Mouse (Mus musculus): ENCODE measurements around the gene Fam98b. TPM values are rescaled to one million over a fixed set of nuclear protein-coding genes. Genes with fewer than 3 reads are reported as not detected.

Fam98b gene
- polyA plus RNA-seq, 1 experiment from 2014 or later = 6.6 TPM

DNA sequence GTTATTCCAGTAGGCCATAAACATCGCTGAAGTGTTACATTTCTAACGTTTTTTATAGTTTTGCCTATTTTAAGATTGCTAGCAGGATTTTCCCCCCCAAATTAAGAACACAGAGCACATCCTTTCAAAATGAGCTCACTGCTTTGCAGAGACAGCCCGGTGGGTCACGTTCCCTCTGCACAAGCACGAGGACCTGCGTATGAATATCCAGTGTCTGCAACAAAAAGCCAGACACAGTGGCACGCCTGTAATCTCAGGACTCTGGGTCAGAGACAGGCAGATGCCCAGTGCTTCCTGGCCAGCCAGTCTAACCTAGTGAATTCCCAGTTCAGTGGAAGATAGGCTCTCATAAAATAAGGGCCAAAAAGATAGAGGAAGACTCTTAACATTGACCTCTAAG is 19.3 kb upstream of the Fam98b start:
- 74% methylated on average over 7 of the region's 7 CpGs for WGBS
- H3K9me3 ChIP-seq (replicated peaks) = no peaks in the 10 kb centered on the region
- H3K27me3 ChIP-seq (replicated peaks) = peaks cover 9% of the 10 kb centered on the region
- no peak overlapping the region for H3K4me2 ChIP-seq
- H3K27ac ChIP-seq (ENCODE audit: poor library complexity, severe bottlenecking) = no peak overlapping the region
- no peak for ATAC-seq (ENCODE audit: insufficient number of reproducible peaks, low FRiP score)
- no peak overlapping the region for H3K9ac ChIP-seq
- no peaks in the 10 kb centered on the region for H3K36me3 ChIP-seq
- H3K4me1 ChIP-seq (replicated peaks) = no peaks in the 10 kb centered on the region
- no peak overlapping the region for H3K4me3 ChIP-seq

DNA sequence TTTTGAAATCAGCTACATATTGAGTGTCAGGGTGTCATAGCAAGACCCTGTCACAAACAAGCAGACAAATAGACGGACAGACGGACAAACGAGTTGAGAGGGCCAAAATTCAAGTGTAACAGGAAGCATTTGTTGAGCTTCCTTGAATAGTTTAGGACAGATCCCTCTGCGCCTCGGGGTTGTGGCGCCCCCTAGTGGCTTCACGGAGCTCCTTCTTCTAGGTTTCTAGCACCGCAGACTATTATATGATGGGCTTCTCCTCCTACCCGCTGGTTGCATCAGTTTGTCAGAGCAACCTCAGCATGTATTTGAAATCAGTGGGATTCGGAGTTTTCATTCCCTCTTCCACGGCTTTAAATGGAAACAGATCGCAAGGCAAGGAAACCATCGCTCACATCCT is 18.3 kb upstream of the Fam98b start:
- WGBS = 6% methylated on average over 13 of the region's 13 CpGs
- H3K27ac ChIP-seq (ENCODE audit: poor library complexity, severe bottlenecking) = no peak overlapping the region
- peaks cover 10% of the 10 kb centered on the region for H3K27me3 ChIP-seq (replicated peaks)
- no peak for ATAC-seq (ENCODE audit: insufficient number of reproducible peaks, low FRiP score)
- no peak overlapping the region for H3K4me3 ChIP-seq
- no peaks in the 10 kb centered on the region for H3K4me1 ChIP-seq (replicated peaks)
- H3K9me3 ChIP-seq (replicated peaks) = no peaks in the 10 kb centered on the region
- H3K36me3 ChIP-seq = no peaks in the 10 kb centered on the region
- H3K9ac ChIP-seq = no peak overlapping the region
- no peak overlapping the region for H3K4me2 ChIP-seq

DNA sequence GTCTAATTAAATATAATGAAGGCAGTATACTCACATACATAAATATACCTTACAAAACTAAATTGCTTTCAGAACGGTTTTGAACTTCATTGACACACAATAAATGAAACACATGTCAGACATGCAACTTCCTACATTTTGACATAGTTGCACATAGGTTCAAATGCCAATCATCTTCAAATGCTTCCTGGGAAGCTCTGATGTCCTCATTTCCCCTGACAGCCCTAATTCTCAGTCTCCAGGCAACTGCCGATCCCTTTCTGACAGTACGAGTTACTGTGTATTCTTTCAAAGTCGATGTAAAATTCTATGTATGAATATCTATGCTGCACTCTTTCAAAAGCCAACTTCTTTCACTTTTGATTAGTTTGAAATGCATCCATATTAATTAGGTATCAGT is 7.6 kb upstream of the Fam98b start:
- ATAC-seq (ENCODE audit: insufficient number of reproducible peaks, low FRiP score) = no peak
- no peak overlapping the region for H3K9ac ChIP-seq
- no peak overlapping the region for H3K4me3 ChIP-seq
- H3K27ac ChIP-seq (ENCODE audit: poor library complexity, severe bottlenecking) = no peak overlapping the region
- 81% methylated on average over 4 of the region's 4 CpGs for WGBS
- H3K36me3 ChIP-seq = no peaks in the 10 kb centered on the region
- H3K27me3 ChIP-seq (replicated peaks) = peaks cover 13% of the 10 kb centered on the region
- no peaks in the 10 kb centered on the region for H3K9me3 ChIP-seq (replicated peaks)
- H3K4me2 ChIP-seq = no peak overlapping the region
- H3K4me1 ChIP-seq (replicated peaks) = no peaks in the 10 kb centered on the region

DNA sequence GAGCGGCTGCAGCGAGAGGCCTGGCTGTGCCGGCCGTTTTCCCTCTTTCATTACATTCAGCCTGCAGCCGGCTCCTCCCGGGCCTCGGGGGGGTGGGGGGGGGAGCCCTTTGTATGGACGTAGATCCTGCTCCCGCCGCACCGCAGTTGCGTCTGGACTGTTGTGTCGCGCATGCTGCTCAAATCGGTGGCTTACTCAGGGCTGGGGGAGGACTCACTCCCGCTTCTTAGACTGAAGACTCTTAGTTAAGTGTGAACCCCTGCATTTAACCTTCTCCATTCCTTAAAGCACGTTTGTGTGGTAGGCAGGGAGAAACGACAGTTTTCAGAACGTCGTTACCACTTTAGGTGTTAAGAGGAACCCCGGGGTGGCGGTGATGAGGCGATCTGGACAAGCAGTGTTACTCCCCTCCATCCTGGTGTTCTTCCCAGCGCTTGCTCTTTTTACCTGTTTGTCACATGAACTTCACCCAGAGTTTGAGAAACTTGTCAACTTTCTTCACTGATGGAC is 517 bp downstream of the Fam98b start:
- Histone ChIP-seq H3K4me3 (peak overlapping the region; percentile 91), H3K9ac (peak overlapping the region; percentile 89), H3K9me3 (replicated peaks) (no peaks in the 10 kb centered on the region), H3K4me1 (replicated peaks) (peaks cover 6% of the 10 kb centered on the region), H3K4me2 (peak overlapping the region; percentile 86), H3K36me3 (no peaks in the 10 kb centered on the region), H3K27me3 (replicated peaks) (peaks cover 3% of the 10 kb centered on the region; the same call in 1 of the 2 replicates), H3K27ac (ENCODE audit: poor library complexity, severe bottlenecking) (peak overlapping the region; percentile 74)
- 0% methylated on average over 24 of the region's 24 CpGs for WGBS
- ATAC-seq (ENCODE audit: insufficient number of reproducible peaks, low FRiP score) = peak; percentile 68

DNA sequence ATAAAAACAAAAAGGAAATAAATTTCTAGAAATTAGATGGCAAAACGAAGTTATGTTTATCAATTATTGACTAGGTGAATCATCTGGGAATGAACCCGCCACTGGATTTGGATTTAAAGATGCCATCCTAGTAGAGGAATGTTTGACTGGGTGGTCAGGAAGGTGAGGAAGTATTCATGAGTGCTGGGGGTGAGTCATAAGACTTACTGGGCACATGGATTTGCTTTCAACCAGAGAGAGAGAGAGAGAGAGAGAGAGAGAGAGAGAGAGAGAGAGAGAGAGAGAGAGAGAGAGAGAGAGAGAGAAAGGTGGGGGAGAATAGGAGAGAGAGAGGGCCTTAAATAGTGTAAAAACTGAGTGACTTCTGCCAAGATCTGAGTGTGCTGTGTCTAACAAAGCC is 5.9 kb downstream of the Fam98b start:
- no peak overlapping the region for H3K4me2 ChIP-seq
- 0 out of 2 replicates have a peak, but pooled peaks cover 3% of the 10 kb centered on the region for H3K36me3 ChIP-seq
- H3K4me3 ChIP-seq = no peak overlapping the region
- H3K27me3 ChIP-seq (replicated peaks) = no peaks in the 10 kb centered on the region
- H3K4me1 ChIP-seq (replicated peaks) = peaks cover 4% of the 10 kb centered on the region
- H3K9ac ChIP-seq = no peak overlapping the region
- no peak for ATAC-seq (ENCODE audit: insufficient number of reproducible peaks, low FRiP score)
- 80% methylated on average over 2 of the region's 2 CpGs for WGBS
- H3K9me3 ChIP-seq (replicated peaks) = no peaks in the 10 kb centered on the region
- H3K27ac ChIP-seq (ENCODE audit: poor library complexity, severe bottlenecking) = no peak overlapping the region

DNA sequence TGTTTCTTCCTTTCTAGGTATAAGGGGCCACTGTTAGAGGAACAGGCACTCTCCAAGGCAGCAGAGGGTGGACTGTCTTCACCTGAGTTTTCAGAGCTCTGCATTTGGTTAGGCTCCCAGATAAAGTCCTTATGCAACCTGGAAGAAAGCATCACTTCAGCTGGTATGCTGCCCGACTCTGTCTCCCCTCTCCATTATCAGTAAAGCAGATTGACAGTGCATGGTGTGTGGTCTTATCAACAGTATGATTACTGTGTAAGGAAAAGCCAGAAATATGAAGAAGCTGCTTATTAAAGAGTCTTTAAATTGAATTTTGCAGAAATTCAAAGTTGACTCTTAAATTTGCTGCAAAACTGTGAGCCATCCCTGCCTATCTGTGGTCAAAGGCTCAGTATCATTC is 8.1 kb downstream of the Fam98b start:
- no peak overlapping the region for H3K9ac ChIP-seq
- H3K27ac ChIP-seq (ENCODE audit: poor library complexity, severe bottlenecking) = no peak overlapping the region
- H3K36me3 ChIP-seq = peaks cover 12% of the 10 kb centered on the region
- ATAC-seq (ENCODE audit: insufficient number of reproducible peaks, low FRiP score) = no peak
- no peak overlapping the region for H3K4me3 ChIP-seq
- no peaks in the 10 kb centered on the region for H3K4me1 ChIP-seq (replicated peaks)
- no peaks in the 10 kb centered on the region for H3K9me3 ChIP-seq (replicated peaks)
- 32% methylated on average over 1 of the region's 1 CpGs for WGBS
- no peak overlapping the region for H3K4me2 ChIP-seq
- no peaks in the 10 kb centered on the region for H3K27me3 ChIP-seq (replicated peaks)

DNA sequence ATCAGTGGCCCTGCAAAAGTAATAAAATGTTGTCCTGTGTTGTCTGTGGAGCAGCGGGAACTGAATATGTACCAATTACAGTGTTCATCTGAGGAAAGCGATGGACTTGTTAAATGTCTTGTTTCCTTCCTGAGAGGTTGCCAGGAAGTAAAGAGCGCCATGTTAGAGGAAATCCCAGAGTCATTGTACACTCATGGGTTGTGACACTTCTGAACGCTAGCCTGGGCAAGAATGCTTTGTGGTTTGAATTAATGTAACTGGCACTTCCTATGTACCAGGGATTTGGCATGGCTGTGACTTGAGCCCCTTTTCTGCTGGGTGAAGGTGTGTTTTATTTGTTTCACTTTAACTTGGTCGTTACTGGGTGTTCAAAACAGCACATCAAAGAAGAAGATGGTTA is 12.6 kb downstream of the Fam98b start:
- H3K36me3 ChIP-seq = peaks cover 30% of the 10 kb centered on the region
- no peaks in the 10 kb centered on the region for H3K27me3 ChIP-seq (replicated peaks)
- no peak overlapping the region for H3K9ac ChIP-seq
- ATAC-seq (ENCODE audit: insufficient number of reproducible peaks, low FRiP score) = no peak
- no peaks in the 10 kb centered on the region for H3K4me1 ChIP-seq (replicated peaks)
- H3K4me3 ChIP-seq = no peak overlapping the region
- H3K4me2 ChIP-seq = no peak overlapping the region
- H3K9me3 ChIP-seq (replicated peaks) = no peaks in the 10 kb centered on the region
- H3K27ac ChIP-seq (ENCODE audit: poor library complexity, severe bottlenecking) = no peak overlapping the region
- WGBS = 86% methylated on average over 5 of the region's 5 CpGs

DNA sequence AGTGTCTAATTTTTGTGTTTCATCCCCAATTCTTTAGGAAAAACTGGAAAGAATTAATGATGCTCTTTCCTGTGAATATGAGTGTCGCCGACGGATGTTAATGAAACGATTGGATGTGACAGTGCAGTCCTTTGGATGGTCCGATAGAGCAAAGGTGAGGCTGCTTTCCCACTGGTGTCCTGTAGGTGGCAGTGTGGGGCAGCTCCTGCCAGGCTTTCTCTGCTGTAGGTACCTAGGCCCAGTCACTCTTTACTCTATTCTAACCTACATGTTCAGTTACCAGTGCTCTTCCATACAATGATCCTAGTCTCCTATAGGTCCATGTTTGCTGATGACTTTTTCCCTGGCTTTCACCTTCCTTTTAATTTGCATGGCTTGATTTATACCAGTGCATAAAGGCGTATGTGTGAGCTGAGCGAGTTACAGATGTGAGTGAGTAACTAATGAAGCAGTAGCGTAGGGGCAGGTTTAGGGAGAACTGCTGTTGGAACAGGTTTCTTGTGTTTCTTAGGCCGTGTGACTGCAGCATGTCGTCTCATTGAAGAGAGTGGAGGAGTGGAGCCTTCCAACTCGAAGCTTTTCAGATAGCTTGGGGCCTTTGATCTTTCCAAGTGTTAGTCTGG is 14.4 kb downstream of the Fam98b start:
- Histone ChIP-seq H3K27ac (ENCODE audit: poor library complexity, severe bottlenecking) (no peak overlapping the region), H3K4me3 (no peak overlapping the region), H3K4me1 (replicated peaks) (no peaks in the 10 kb centered on the region), H3K9ac (no peak overlapping the region), H3K36me3 (peaks cover 44% of the 10 kb centered on the region), H3K27me3 (replicated peaks) (no peaks in the 10 kb centered on the region), H3K9me3 (replicated peaks) (no peaks in the 10 kb centered on the region), H3K4me2 (no peak overlapping the region)
- WGBS = 65% methylated on average over 11 of the region's 11 CpGs
- ATAC-seq (ENCODE audit: insufficient number of reproducible peaks, low FRiP score) = no peak

DNA sequence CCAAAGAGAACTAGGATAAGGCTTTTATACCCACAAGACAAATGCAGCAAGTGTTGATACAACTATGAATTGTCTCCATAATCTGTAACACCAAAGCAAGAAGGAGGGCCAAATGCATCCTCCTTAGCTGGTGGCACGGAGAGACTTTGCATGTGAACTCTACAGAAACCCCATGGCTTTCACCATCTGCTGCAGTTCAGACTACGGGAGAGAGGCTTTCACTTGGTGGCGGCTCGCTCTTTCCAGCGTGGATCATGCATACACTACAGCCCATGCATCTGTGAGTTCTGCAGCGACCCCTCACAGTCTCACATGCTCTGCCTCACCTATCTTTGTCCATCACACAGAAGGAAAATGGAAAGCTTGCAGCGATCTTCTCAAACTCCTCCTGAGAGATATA is 38.8 kb downstream of the Fam98b start:
- H3K36me3 ChIP-seq = no peaks in the 10 kb centered on the region
- H3K27ac ChIP-seq (ENCODE audit: poor library complexity, severe bottlenecking) = no peak overlapping the region
- 85% methylated on average over 7 of the region's 7 CpGs for WGBS
- 0 out of 2 replicates have a peak, but pooled peaks cover 4% of the 10 kb centered on the region for H3K27me3 ChIP-seq (replicated peaks)
- ATAC-seq (ENCODE audit: insufficient number of reproducible peaks, low FRiP score) = no peak
- no peak overlapping the region for H3K4me2 ChIP-seq
- no peaks in the 10 kb centered on the region for H3K4me1 ChIP-seq (replicated peaks)
- no peak overlapping the region for H3K4me3 ChIP-seq
- H3K9me3 ChIP-seq (replicated peaks) = no peaks in the 10 kb centered on the region
- no peak overlapping the region for H3K9ac ChIP-seq

DNA sequence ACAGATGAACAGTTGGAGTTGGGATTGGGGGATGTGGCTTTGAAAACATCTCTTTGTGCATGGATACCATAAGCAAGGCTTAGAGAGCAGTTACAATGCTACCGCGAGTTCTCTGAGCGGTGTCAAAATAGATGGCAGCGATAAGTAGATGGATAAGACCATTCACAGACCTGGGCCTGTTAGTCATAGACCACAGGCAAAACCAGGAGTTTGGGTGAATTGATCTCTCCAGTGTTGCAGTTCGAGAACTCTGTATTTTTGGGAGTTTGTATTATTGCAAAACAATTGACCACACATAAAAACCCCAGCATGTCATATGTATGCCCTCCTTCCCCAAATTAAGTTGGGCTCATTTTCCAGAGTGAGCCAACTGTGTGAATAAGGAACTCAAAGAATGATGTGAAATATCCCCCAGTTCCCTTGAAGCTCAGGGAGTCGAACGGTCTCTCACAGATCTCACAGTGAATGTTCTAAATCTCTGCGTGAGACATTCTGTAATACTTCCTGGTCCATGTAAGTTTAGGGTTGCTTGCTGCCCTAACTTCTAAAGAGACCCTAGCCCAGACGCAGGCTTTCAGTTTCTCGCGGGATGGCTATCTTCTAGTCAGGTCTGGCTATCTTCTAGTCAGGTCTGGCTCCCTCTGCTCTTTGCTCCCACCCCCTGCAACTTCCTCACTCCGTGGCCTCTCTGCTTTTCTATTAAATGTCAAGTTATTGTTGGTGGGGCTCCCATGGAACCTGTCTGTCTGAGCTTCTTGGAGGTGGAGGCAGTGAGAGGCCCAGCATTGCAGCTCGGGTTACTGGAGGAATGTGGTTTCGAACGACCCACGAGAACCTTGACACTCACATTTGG is 50.3 kb downstream of the Fam98b start:
- H3K27ac ChIP-seq (ENCODE audit: poor library complexity, severe bottlenecking) = no peak overlapping the region
- H3K4me3 ChIP-seq = no peak overlapping the region
- ATAC-seq (ENCODE audit: insufficient number of reproducible peaks, low FRiP score) = no peak
- H3K9ac ChIP-seq = no peak overlapping the region
- WGBS = 75% methylated on average over 16 of the region's 16 CpGs
- H3K36me3 ChIP-seq = no peaks in the 10 kb centered on the region
- H3K27me3 ChIP-seq (replicated peaks) = no peaks in the 10 kb centered on the region
- no peaks in the 10 kb centered on the region for H3K9me3 ChIP-seq (replicated peaks)
- no peaks in the 10 kb centered on the region for H3K4me1 ChIP-seq (replicated peaks)
- no peak overlapping the region for H3K4me2 ChIP-seq

DNA sequence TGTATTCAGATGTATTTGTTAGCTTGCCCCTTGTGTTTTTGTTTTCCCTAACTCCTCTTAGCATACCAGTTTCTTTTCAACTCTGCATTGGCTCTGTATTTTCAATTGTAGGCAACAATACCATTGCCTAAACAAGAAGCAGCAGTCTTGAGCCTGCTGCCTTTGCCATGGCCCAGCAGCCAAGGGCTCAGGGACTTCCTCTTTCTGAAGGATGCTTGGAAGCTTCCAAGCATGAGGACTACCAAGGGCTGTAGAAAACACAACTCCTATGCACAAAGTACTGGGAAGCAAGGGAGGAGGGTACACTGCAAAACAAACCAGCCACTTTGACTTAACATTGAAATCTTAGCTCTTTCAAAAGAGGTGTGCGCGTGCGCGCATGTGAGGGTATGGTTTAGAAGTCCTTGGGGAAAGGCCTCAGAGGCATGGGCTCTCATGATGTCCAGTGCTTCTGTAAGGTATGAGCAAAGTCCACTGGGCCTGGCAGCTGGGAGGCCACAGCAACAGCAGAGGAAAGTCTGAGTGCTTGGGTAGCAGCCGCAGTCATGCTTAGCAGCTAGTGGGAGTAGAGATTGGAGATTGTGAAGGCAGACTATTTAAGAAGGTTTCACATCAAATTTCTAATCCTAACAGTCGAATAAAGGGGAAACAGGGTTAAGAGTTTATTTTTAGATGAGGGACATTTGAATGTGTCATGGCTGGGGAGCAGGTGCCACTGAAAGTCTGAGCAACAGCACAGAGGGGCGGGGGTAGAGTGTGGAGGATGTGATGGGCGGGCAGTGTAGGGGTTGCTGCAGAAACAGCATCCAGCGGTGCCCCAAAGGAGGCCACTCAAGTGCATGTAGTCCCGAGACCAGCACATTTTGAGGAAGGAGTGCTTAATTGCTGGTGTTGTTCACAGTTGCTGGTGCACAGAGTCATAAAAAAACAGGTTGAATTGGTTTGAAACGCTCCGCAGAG is 54.1 kb downstream of the Fam98b start:
- Histone ChIP-seq H3K27ac (ENCODE audit: poor library complexity, severe bottlenecking) (no peak overlapping the region), H3K4me2 (no peak overlapping the region), H3K4me3 (no peak overlapping the region), H3K36me3 (no peaks in the 10 kb centered on the region), H3K4me1 (replicated peaks) (no peaks in the 10 kb centered on the region), H3K27me3 (replicated peaks) (no peaks in the 10 kb centered on the region), H3K9ac (no peak overlapping the region), H3K9me3 (replicated peaks) (no peaks in the 10 kb centered on the region)
- WGBS = 87% methylated on average over 12 of the region's 12 CpGs
- ATAC-seq (ENCODE audit: insufficient number of reproducible peaks, low FRiP score) = no peak

All from heart, embryonic 12.5 days (tissue).